Comparison of ENCODE assay signal across 8 mouse cellular contexts in the genomic region with DNA sequence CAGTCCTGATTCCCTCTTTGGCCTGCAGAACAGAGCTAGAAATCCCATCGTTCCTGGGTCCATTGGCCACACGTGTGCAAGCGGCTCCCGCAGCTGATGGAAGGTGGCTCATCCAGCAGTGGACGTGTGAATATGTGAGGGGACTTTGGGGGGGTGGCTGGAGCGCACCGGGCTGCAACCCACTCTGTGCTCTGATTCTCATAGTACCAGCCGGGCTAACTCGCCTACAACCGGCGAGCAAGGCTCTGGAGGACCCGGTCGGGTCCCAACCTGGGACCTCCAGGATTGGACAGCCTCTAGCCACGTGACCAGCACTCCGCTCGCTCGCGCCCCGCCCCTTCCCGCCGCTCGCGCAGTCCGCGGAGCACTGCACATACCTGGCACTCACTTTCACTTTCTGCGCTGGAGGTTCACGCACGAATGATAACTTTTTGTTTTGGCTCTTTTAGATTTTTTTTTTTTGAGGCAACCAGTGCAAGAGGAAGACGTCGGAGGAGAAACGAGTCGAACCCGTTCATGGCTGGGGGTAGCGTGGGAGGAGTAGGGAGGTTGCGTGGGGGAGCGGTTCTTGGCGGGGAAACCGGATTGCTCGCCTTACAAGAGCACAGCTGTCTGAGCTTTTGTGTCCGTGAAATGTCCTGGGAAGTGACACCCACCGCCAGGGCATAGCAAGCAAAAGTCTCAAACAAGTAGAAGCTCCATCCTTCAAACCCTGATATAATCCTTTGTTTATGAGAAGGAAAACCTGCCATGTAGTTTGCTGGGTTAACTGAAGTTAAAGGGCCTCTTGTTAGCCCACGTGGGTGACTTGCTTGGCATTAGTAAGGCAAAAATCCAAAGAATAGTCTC. TPM values are rescaled to one million over a fixed set of nuclear protein-coding genes. Genes with fewer than 3 reads are reported as not detected.
DNase-seq lines count a peak whose midpoint lies in the region; ATAC-seq and TF ChIP-seq lines count a peak whose summit lies in the region.

No protein-coding gene starts in this region.

- peak overlapping the region; percentile 82 for H3K4me3 ChIP-seq in E14TG2a.4 (replicated peaks; ENCODE audit: low read length)
- peak overlapping the region; percentile 50 for H3K4me3 ChIP-seq in forebrain, embryonic 11.5 days (ENCODE audit: low read depth, low read length)
- peak overlapping the region; percentile 76 for H3K4me3 ChIP-seq in heart, embryonic 16.5 days (ENCODE audit: low read length)
- H3K4me3 ChIP-seq in liver, embryonic 16.5 days (ENCODE audit: low read depth, low read length), result peak overlapping the region; percentile 78
- peak overlapping the region; percentile 44 for H3K4me3 ChIP-seq in neural tube, embryonic 12.5 days
- peak overlapping the region; percentile 45 for H3K4me3 ChIP-seq in stomach, postnatal 0 days (ENCODE audit: low read depth, low read length)

- no peaks in the 10 kb centered on the region for H3K9me3 ChIP-seq in E14TG2a.4 (ENCODE audit: low read length)
- H3K9me3 ChIP-seq in forebrain, embryonic 11.5 days (ENCODE audit: control insufficient read depth, low read length), result no peaks in the 10 kb centered on the region
- H3K9me3 ChIP-seq in heart, embryonic 16.5 days (replicated peaks; ENCODE audit: control insufficient read depth, low read length), result no peaks in the 10 kb centered on the region
- H3K9me3 ChIP-seq in liver, embryonic 16.5 days (replicated peaks; ENCODE audit: control insufficient read depth, low read length), result no peaks in the 10 kb centered on the region
- H3K9me3 ChIP-seq in neural tube, embryonic 12.5 days, result no peaks in the 10 kb centered on the region
- H3K9me3 ChIP-seq in stomach, postnatal 0 days (ENCODE audit: control insufficient read depth, low read length), result no peaks in the 10 kb centered on the region

- peaks cover 42% of the 10 kb centered on the region for H3K27me3 ChIP-seq in E14TG2a.4 (ENCODE audit: insufficient read depth, low read length)
- peaks cover 39% of the 10 kb centered on the region for H3K27me3 ChIP-seq in forebrain, embryonic 11.5 days (ENCODE audit: control insufficient read depth, insufficient read depth, low read length)
- peaks cover 32% of the 10 kb centered on the region for H3K27me3 ChIP-seq in heart, embryonic 16.5 days (ENCODE audit: control insufficient read depth, insufficient read depth, low read length)
- H3K27me3 ChIP-seq in liver, embryonic 16.5 days (ENCODE audit: control insufficient read depth, insufficient read depth, low read depth, low read length), result peaks cover 42% of the 10 kb centered on the region
- H3K27me3 ChIP-seq in neural tube, embryonic 12.5 days (replicated peaks), result peaks cover 31% of the 10 kb centered on the region
- peaks cover 14% of the 10 kb centered on the region for H3K27me3 ChIP-seq in stomach, postnatal 0 days (ENCODE audit: control insufficient read depth, insufficient read depth, low read length)

- ATAC-seq in forebrain, embryonic 11.5 days (replicated peaks; ENCODE audit: low FRiP score), result peak; percentile 99
- peak; percentile 99 for ATAC-seq in heart, embryonic 16.5 days (replicated peaks; ENCODE audit: extremely low read depth, insufficient read depth, low FRiP score)
- ATAC-seq in liver, embryonic 16.5 days (ENCODE audit: low read depth), result peak; percentile 100
- peak; percentile 99 for ATAC-seq in neural tube, embryonic 12.5 days (ENCODE audit: low FRiP score, low read depth)
- ATAC-seq in stomach, postnatal 0 days (ENCODE audit: low FRiP score, low TSS enrichment), result peak; percentile 99

- under 1% methylated on average over 42 of the region's 42 CpGs for WGBS in forebrain, embryonic 11.5 days
- WGBS in heart, embryonic 16.5 days, result under 1% methylated on average over 42 of the region's 42 CpGs
- under 1% methylated on average over 42 of the region's 42 CpGs for WGBS in liver, embryonic 16.5 days (ENCODE audit: insufficient replicate concordance)
- under 1% methylated on average over 42 of the region's 42 CpGs for WGBS in neural tube, embryonic 12.5 days
- under 1% methylated on average over 41 of the region's 42 CpGs for WGBS in stomach, postnatal 0 days

- no peak for TF ChIP-seq CTCF in E14TG2a.4 (conservative IDR thresholded peaks at IDR 0.05; ENCODE audit: low read length)
- no peak; the same call in 1 of the 2 replicates for TF ChIP-seq CTCF in stomach, postnatal 0 days (IDR thresholded peaks at IDR 0.05; ENCODE audit: low read depth)

- H3K4me2 ChIP-seq in forebrain, embryonic 11.5 days (ENCODE audit: low read depth, low read length, severe bottlenecking), result peak overlapping the region; percentile 79
- peak overlapping the region; percentile 97 for H3K4me2 ChIP-seq in heart, embryonic 16.5 days (ENCODE audit: low read depth, low read length)
- peak overlapping the region; percentile 97 for H3K4me2 ChIP-seq in liver, embryonic 16.5 days (ENCODE audit: low read depth, low read length)
- peak overlapping the region; percentile 83 for H3K4me2 ChIP-seq in neural tube, embryonic 12.5 days (replicated peaks)
- H3K4me2 ChIP-seq in stomach, postnatal 0 days (replicated peaks; ENCODE audit: low read depth), result peak overlapping the region; percentile 81

- H3K27ac ChIP-seq in forebrain, embryonic 11.5 days (ENCODE audit: low read depth, low read length), result no peak overlapping the region
- H3K27ac ChIP-seq in heart, embryonic 16.5 days (ENCODE audit: low read length), result no peak overlapping the region
- H3K27ac ChIP-seq in liver, embryonic 16.5 days (ENCODE audit: low read length), result no peak overlapping the region
- H3K27ac ChIP-seq in neural tube, embryonic 12.5 days, result no peak overlapping the region
- no peak overlapping the region for H3K27ac ChIP-seq in stomach, postnatal 0 days (replicated peaks)

- H3K36me3 ChIP-seq in E14TG2a.4 (ENCODE audit: insufficient read depth, low read length), result no peaks in the 10 kb centered on the region
- no peaks in the 10 kb centered on the region for H3K36me3 ChIP-seq in forebrain, embryonic 11.5 days (ENCODE audit: control insufficient read depth, insufficient read depth, low read length)
- H3K36me3 ChIP-seq in heart, embryonic 16.5 days (ENCODE audit: control insufficient read depth, insufficient read depth), result no peaks in the 10 kb centered on the region
- H3K36me3 ChIP-seq in liver, embryonic 16.5 days (ENCODE audit: control insufficient read depth, insufficient read depth), result no peaks in the 10 kb centered on the region
- no peaks in the 10 kb centered on the region for H3K36me3 ChIP-seq in neural tube, embryonic 12.5 days
- no peaks in the 10 kb centered on the region for H3K36me3 ChIP-seq in stomach, postnatal 0 days (ENCODE audit: control insufficient read depth, insufficient read depth, low read length)

- peaks cover 39% of the 10 kb centered on the region for H3K4me1 ChIP-seq in E14TG2a.4 (replicated peaks; ENCODE audit: low read depth, low read length)
- H3K4me1 ChIP-seq in forebrain, embryonic 11.5 days (replicated peaks; ENCODE audit: control insufficient read depth, insufficient read depth, low read length), result peaks cover 17% of the 10 kb centered on the region
- peaks cover 8% of the 10 kb centered on the region for H3K4me1 ChIP-seq in heart, embryonic 16.5 days (ENCODE audit: control insufficient read depth, insufficient read depth, low read length)
- H3K4me1 ChIP-seq in liver, embryonic 16.5 days (ENCODE audit: control insufficient read depth, low read depth, low read length), result peaks cover 10% of the 10 kb centered on the region
- peaks cover 17% of the 10 kb centered on the region for H3K4me1 ChIP-seq in neural tube, embryonic 12.5 days
- peaks cover 5% of the 10 kb centered on the region for H3K4me1 ChIP-seq in stomach, postnatal 0 days (replicated peaks; ENCODE audit: control insufficient read depth, insufficient read depth)

- no peak for TF ChIP-seq EP300 in stomach, postnatal 0 days (optimal IDR thresholded peaks at IDR 0.05)

- peak; percentile 76 for DNase-seq in c-Kit-positive CD71-positive TER-119-negative erythroid progenitor cells, embryonic 14.5 days (ENCODE audit: low read depth)
- DNase-seq in forebrain, embryonic 11.5 days (ENCODE audit: low spot score), result peak; percentile 92
- DNase-seq in kidney, postnatal 25 days, result peak; percentile 90 to 94
- DNase-seq in stomach, postnatal 0 days (ENCODE audit: low spot score), result peak; percentile 90

- peak overlapping the region; percentile 47; the same call in 1 of the 2 replicates for H3K9ac ChIP-seq in forebrain, embryonic 11.5 days (ENCODE audit: low read length)
- H3K9ac ChIP-seq in heart, embryonic 16.5 days (ENCODE audit: low read length), result peak overlapping the region; percentile 73
- H3K9ac ChIP-seq in liver, embryonic 16.5 days (ENCODE audit: low read depth, low read length), result peak overlapping the region; percentile 70
- H3K9ac ChIP-seq in neural tube, embryonic 12.5 days, result 0 out of 2 replicates have a peak overlapping the region, but pooled peaks have one; percentile 44
- H3K9ac ChIP-seq in stomach, postnatal 0 days (ENCODE audit: low read length), result peak overlapping the region; percentile 28; the same call in 1 of the 2 replicates

RNA-seq across cellular contexts. Expression of a gene that starts 1.1 kb away (rescaled TPM):
- 0.77 and 1.5 TPM in 2 replicates for polyA plus RNA-seq in forebrain, embryonic 11.5 days (2014; fragmentation: Nextera tagmentation; extraction: Ambion mirVana)
- polyA plus RNA-seq in heart, embryonic 16.5 days (2015; fragmentation: Nextera tagmentation; extraction: Ambion mirVana), result 0.98 and 1.3 TPM in 2 replicates
- polyA plus RNA-seq in liver, embryonic 16.5 days (2015; fragmentation: Nextera tagmentation; extraction: Ambion mirVana), result 0.33 and 0.54 TPM in 2 replicates
- polyA plus RNA-seq in neural tube, embryonic 12.5 days (2016; fragmentation: Nextera tagmentation; extraction: Ambion mirVana), result 0.81 and 1.2 TPM in 2 replicates
- polyA plus RNA-seq in stomach, postnatal 0 days (2015; fragmentation: Nextera tagmentation; extraction: Ambion mirVana), result 5.9 and 7.3 TPM in 2 replicates
